Mouse (Mus musculus) midbrain, embryonic 16.5 days (tissue): Measurements from ENCODE around the gene Fstl4. TPM values are rescaled to one million over a fixed set of nuclear protein-coding genes. Genes with fewer than 3 reads are reported as not detected.
A peak's percentile ranks its signal among the peaks of the same experiment; 100 is the strongest.

Source experiments
- ATAC-seq: fragments of 200-750 bp; cut with Nextera tagmentation; 2 replicates; pipeline ENCODE4 v1.8.0; 2017; ENCODE audit warnings: moderate TSS enrichment
- H3K27ac ChIP-seq: fragments of 300-500 bp; sonication (generic); 2 replicates; pipeline ENCODE4 v1.5.1; 2014; ENCODE audit warnings: mild to moderate bottlenecking, low read length, mixed read lengths
- H3K27me3 ChIP-seq: fragments of 300-500 bp; sonication (generic); 2 replicates; pipeline ENCODE4 v1.6.1; 2014; ENCODE audit warnings: low read depth, low read length, mixed read lengths; ENCODE audit not compliant: control insufficient read depth, insufficient read depth
- H3K36me3 ChIP-seq: fragments of 300-500 bp; sonication (generic); 2 replicates; pipeline ENCODE4 v1.6.1; 2014; ENCODE audit warnings: mild to moderate bottlenecking, low read length, moderate library complexity, mixed read lengths; ENCODE audit not compliant: control insufficient read depth, insufficient read depth
- H3K4me1 ChIP-seq: fragments of 300-500 bp; sonication (generic); 2 replicates; pipeline ENCODE4 v1.6.1; 2014; ENCODE audit warnings: mild to moderate bottlenecking, low read length, mixed read lengths; ENCODE audit not compliant: control insufficient read depth, insufficient read depth
- H3K4me2 ChIP-seq: fragments of 300-500 bp; sonication (generic); 2 replicates; pipeline ENCODE4 v1.6.1; 2014; ENCODE audit warnings: mild to moderate bottlenecking, low read length, mixed read lengths
- H3K4me3 ChIP-seq: fragments of 300-500 bp; sonication (generic); 2 replicates; pipeline ENCODE4 v1.5.1; 2014; ENCODE audit warnings: low read depth, mild to moderate bottlenecking, low read length, moderate library complexity, mixed read lengths
- H3K9ac ChIP-seq: fragments of 300-500 bp; sonication (generic); 2 replicates; pipeline ENCODE4 v1.6.1; 2014; ENCODE audit warnings: low read depth, low read length, mixed read lengths
- H3K9me3 ChIP-seq: fragments of 300-500 bp; sonication (generic); replicated peaks from 2 replicates; pipeline ENCODE4 v1.6.1; 2014; ENCODE audit warnings: mild to moderate bottlenecking, low read length, mixed read lengths; ENCODE audit not compliant: control insufficient read depth, poor library complexity, severe bottlenecking
- WGBS: fragments of 180-500 bp; shearing (Covaris S2); extraction: QIAGEN DNeasy Blood & Tissue Kit; methylation state at CpG from one replicate; pipeline ENCODE4 v1.1.7; 2014; 5-methylcytosine and 5-hydroxymethylcytosine counted together
- polyA plus RNA-seq: library from polyadenylated mRNA; unstranded; fragments of >200 nt; fragmentation: Nextera tagmentation; extraction: Ambion mirVana; gene quantifications from 2 replicates; pipeline ENCODE4 v1.2.1, GENCODE M21; 2015

Gene Fstl4
- polyA plus RNA-seq, 1 experiment from 2014 or later, result 10.3 TPM

DNA sequence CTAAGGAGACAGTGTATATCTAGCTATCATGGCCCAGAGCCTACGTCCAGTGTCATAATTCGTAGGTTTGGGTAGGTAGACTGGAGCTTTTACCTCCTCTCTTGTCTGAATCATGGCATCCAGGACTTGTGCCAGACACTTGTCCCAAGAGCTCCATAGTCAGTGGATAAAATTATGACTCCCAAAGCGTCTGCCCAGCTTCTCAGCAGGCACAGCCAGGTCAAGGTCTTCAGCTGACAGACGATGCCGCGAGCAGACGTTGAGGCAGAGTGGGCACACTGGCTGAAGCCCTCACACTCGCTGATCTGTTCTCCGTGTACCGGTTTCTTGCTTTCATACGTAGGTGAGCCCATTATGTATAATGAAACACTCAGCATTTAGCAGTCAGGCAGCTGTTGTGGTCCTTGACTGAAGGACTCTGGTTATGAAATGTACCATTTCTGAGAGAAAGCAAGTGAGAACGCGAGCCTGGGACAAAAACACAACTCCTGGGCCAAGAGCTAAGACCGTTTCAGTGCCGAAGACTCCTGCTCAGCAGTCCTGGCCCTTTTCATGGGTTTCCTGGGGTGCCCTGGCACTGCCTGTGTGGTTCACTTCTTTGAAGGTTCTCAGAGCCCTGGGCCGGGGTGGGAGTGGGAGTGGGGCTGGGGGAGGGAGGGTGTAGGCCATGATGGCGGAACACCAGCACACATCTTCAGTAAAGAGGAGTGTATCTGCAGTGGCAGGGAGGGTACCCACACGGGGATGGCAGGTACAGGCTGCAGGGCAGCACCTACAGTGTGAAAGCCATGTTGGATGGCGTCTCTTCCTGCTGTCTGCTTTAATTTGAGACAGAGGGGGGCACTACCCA is 111.7 kb downstream of the Fstl4 start:
- Histone ChIP-seq H3K27me3 (no peaks in the 10 kb centered on the region), H3K9ac (no peak overlapping the region), H3K36me3 (no peaks in the 10 kb centered on the region), H3K4me1 (no peaks in the 10 kb centered on the region), H3K27ac (no peak overlapping the region), H3K9me3 (peaks cover 4% of the 10 kb centered on the region; the same call in 1 of the 2 replicates), H3K4me2 (no peak overlapping the region), H3K4me3 (no peak overlapping the region)
- ATAC-seq, result no peak
- WGBS, result 89% methylated on average over 19 of the region's 19 CpGs

DNA sequence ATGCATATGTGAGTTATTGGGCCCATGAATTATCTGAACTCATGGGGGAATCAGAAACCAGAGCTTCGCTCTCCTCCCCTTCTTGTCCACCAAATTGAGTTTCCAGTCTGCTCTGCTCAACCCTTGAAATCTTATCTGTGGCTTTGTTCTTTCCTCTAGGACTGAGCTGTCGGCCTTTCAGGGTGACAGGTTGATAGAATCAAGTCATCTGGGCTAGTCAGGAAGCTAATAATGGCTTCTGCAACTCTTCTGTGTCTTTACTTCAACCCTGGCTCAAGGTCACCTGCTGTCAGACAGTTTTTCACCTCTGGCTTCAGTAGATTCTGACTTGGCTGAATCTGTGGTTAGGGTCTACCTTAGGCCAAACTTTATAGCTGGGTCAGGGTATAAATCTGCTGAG is 113.2 kb downstream of the Fstl4 start:
- peaks cover 4% of the 10 kb centered on the region; the same call in 1 of the 2 replicates for H3K9me3 ChIP-seq
- no peak overlapping the region for H3K4me2 ChIP-seq
- H3K36me3 ChIP-seq, result no peaks in the 10 kb centered on the region
- H3K4me1 ChIP-seq, result no peaks in the 10 kb centered on the region
- H3K27ac ChIP-seq, result no peak overlapping the region
- H3K4me3 ChIP-seq, result no peak overlapping the region
- no peaks in the 10 kb centered on the region; the same call in 1 of the 2 replicates for H3K27me3 ChIP-seq
- H3K9ac ChIP-seq, result no peak overlapping the region
- ATAC-seq, result no peak
- 64% methylated on average over 2 of the region's 2 CpGs for WGBS

DNA sequence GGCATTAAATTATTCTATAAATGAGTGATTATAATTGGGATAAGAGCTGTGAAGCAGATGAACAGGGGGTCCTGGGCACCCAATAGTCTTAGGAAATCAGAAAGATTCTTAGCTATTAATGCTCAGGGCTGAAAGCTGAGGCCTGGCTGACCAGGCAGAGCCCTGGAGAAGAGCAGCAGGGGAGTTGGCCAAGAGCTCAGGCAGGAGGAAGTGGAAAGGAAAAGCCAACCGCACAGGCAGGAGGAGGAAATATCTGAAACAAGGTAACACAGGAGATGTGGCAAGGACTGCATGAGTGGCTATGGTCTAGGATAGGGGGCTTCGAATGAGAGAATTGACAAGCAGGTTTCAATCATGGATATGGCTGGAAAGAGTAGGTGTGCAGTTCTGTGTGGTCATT is 115.5 kb downstream of the Fstl4 start:
- Histone ChIP-seq H3K9me3 (0 out of 2 replicates have a peak, but pooled peaks cover 3% of the 10 kb centered on the region), H3K4me1 (no peaks in the 10 kb centered on the region), H3K4me2 (no peak overlapping the region), H3K27me3 (no peaks in the 10 kb centered on the region; the same call in 1 of the 2 replicates), H3K36me3 (no peaks in the 10 kb centered on the region), H3K27ac (no peak overlapping the region), H3K4me3 (no peak overlapping the region), H3K9ac (no peak overlapping the region)
- ATAC-seq, result no peak
- 93% methylated on average over 2 of the region's 2 CpGs for WGBS

DNA sequence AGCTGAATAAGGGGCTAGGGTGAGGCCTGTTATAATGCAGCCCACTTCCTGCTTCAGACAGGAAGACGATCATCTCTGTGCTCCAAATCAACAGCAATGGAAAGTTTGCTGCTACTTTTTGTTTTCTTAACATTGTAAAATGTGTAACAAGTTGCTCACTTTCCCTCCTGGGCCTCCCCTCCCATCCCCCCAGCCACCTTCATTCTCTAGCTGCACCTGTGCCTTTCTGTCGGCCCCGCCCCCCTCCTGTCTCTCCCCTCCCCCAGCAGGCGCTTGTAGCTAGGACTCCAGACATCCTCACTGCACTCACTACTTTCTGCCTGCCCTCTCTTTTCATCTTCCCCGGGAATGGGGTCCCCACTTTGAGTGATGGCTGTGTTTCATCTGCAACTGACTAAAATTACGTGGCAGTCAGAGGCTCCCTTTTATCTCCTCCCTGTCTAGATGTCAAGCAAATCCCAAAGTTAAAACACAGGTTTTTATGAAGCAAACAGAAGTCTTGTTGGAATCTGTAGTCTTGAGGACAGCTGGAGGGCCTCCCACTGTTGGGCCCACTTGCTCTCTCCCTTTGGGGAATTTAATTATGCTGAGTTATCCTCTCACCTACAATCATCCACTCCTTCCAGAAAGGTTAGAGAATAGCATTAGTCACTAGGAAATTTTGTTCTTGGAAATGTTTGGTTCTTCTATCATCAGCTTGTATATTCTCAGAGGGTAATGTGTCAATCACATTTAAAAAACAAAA is 122.3 kb downstream of the Fstl4 start:
- ATAC-seq, result no peak
- H3K36me3 ChIP-seq, result no peaks in the 10 kb centered on the region

DNA sequence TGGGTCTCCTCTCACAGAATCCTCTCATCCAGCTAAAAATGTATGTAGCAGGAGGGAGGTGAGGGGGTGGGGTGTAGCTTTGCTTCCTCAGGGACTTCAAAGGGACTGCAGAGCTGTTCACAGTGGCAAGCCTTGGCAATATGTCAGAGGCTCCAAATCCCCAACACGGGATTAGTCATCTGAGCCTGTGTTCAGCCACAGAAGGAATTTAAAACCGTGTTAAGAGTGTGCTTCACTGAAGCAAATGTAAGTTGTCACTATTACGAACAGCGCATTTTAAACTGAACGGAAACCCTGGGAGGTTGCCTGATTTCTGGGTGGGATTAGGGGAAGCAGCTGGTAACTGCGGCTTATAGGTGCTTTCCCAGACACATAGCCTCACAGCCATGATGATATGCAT is 123.7 kb downstream of the Fstl4 start:
- Histone ChIP-seq H3K27me3 (no peaks in the 10 kb centered on the region; the same call in 1 of the 2 replicates), H3K36me3 (no peaks in the 10 kb centered on the region), H3K27ac (no peak overlapping the region), H3K9me3 (no peaks in the 10 kb centered on the region), H3K4me1 (peaks cover 8% of the 10 kb centered on the region), H3K4me2 (no peak overlapping the region), H3K9ac (no peak overlapping the region), H3K4me3 (no peak overlapping the region)
- peak; percentile 62 for ATAC-seq
- WGBS, result 9% methylated on average over 6 of the region's 6 CpGs

More for the DNA sequence above, 122.3 kb downstream of the Fstl4 start:
- H3K4me3 ChIP-seq, result no peak overlapping the region
- H3K27me3 ChIP-seq, result no peaks in the 10 kb centered on the region; the same call in 1 of the 2 replicates
- H3K9ac ChIP-seq, result no peak overlapping the region
- no peak overlapping the region for H3K27ac ChIP-seq
- no peak overlapping the region for H3K4me2 ChIP-seq
- 0 out of 2 replicates have a peak, but pooled peaks cover 3% of the 10 kb centered on the region for H3K9me3 ChIP-seq
- peaks cover 8% of the 10 kb centered on the region for H3K4me1 ChIP-seq
- WGBS, result 14% methylated on average over 6 of the region's 6 CpGs

DNA sequence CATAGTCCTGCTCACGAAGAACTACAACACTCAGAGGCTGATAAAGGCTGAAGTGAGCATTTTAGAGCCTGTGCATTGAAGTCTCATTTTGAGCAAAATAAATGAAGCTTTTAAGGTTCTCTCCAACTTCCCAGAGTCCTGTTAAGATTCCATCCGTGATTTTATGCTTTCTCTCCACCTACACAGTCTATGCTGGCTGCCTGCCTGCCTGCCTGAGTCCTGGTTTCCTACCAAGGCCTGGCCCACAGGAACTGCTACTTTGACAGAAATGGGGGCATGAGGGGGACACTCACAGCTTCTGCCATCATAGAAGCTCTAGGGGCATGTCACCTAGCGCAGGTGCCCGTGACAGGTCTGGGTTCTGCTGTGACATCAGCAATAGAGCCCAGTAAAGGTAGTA is 125.1 kb downstream of the Fstl4 start:
- WGBS, result 85% methylated on average over 4 of the region's 4 CpGs
- no peaks in the 10 kb centered on the region for H3K36me3 ChIP-seq
- H3K4me1 ChIP-seq, result peaks cover 8% of the 10 kb centered on the region
- no peak overlapping the region for H3K4me2 ChIP-seq
- H3K9me3 ChIP-seq, result no peaks in the 10 kb centered on the region
- H3K9ac ChIP-seq, result no peak overlapping the region
- no peaks in the 10 kb centered on the region; the same call in 1 of the 2 replicates for H3K27me3 ChIP-seq
- no peak overlapping the region for H3K27ac ChIP-seq
- no peak for ATAC-seq
- no peak overlapping the region for H3K4me3 ChIP-seq

DNA sequence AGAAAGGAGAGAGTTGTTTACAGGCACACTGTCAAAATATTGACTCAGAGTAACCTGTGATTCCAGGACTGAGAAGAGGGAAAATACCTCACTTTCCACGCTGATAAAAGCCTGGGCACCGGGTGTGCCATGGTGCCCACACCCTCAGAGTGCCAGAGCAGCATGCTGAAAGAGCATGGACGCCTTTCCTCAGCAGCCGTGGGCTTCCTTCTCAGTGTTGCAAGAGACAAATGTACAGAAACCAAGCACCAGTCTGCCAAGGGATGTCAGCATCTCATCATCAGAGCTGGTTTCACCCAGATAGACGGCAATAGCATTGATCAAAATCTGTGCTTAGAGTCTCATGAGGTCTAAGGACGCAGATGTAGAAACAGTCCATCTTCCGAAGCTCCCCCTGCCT is 125.7 kb downstream of the Fstl4 start:
- Histone ChIP-seq H3K4me1 (peaks cover 8% of the 10 kb centered on the region), H3K4me2 (no peak overlapping the region), H3K36me3 (no peaks in the 10 kb centered on the region), H3K27me3 (no peaks in the 10 kb centered on the region; the same call in 1 of the 2 replicates), H3K27ac (no peak overlapping the region), H3K9me3 (no peaks in the 10 kb centered on the region), H3K9ac (no peak overlapping the region), H3K4me3 (no peak overlapping the region)
- 80% methylated on average over 7 of the region's 7 CpGs for WGBS
- no peak for ATAC-seq

DNA sequence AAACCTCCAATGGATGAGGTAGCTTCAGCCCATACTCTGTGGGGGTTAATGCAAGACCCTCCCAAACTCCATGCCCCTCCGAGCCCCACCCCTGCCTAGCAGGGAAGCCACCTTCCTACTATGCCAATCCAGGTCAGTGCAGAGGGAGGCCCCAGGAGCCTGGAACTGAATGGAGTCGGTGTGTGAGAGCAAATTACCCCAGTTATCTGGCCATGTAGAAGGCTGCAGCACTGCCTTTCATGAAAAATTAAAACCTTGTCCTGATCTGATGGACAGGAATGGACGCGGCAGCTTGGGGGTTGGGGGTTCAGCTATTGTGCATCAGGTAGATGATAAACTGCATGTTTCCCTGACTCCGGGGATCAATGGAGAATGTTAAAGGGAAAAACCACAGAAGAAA is 139.7 kb downstream of the Fstl4 start:
- H3K27me3 ChIP-seq, result no peaks in the 10 kb centered on the region
- H3K9ac ChIP-seq, result no peak overlapping the region
- no peaks in the 10 kb centered on the region for H3K36me3 ChIP-seq
- H3K4me3 ChIP-seq, result no peak overlapping the region
- 70% methylated on average over 5 of the region's 5 CpGs for WGBS
- no peak overlapping the region for H3K27ac ChIP-seq
- no peak for ATAC-seq
- H3K4me2 ChIP-seq, result no peak overlapping the region
- no peaks in the 10 kb centered on the region for H3K9me3 ChIP-seq
- H3K4me1 ChIP-seq, result no peaks in the 10 kb centered on the region; the same call in 1 of the 2 replicates

DNA sequence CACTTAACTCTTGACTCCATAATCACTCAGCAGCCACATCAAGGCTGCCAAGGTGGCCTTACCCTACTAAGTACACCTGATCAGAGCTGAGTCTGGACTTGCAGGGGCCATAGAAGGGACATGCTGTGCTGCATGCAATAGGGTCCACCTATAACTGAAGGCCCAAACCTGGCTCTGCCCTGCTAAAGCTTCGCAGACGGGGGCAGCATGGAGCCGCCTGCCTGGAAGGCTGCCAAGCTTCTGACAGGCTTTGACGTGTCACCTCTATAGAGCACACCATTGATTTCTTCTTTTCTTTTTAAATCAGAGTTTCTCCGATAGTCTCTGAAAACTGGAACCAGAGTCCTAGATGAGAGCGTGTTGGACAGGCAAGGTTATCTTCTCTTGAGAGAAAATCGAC is 146.4 kb downstream of the Fstl4 start:
- Histone ChIP-seq H3K27me3 (no peaks in the 10 kb centered on the region), H3K9ac (no peak overlapping the region), H3K4me3 (no peak overlapping the region), H3K4me2 (no peak overlapping the region), H3K36me3 (no peaks in the 10 kb centered on the region), H3K27ac (no peak overlapping the region), H3K4me1 (no peaks in the 10 kb centered on the region; the same call in none of the 2 replicates), H3K9me3 (no peaks in the 10 kb centered on the region)
- 37% methylated on average over 7 of the region's 7 CpGs for WGBS
- no peak for ATAC-seq
